In genomic region chr5:139027603-139028002, GRCm38 (mm10) we compare ENCODE assay signal across 10 mouse cellular contexts. TPM values are rescaled to one million over a fixed set of nuclear protein-coding genes. Genes with fewer than 3 reads are reported as not detected.
A peak's percentile ranks its signal among the peaks of the same experiment; 100 is the strongest.
DNase-seq lines count a peak whose midpoint lies in the region; ATAC-seq and TF ChIP-seq lines count a peak whose summit lies in the region.
"Had no signal": no experiment of that assay in that cellular context is flagged by ENCODE, and none has a peak within 500 bp of the region (broad histone marks: within the 10 kb centered on the region; RNA-seq: fewer than 3 reads in every experiment).

No protein-coding gene starts in this region.

- intact Hi-C loops in left cerebral cortex, adult 2 months (cut with DNase I): no loop called here

- TF ChIP-seq CTCF in left cerebral cortex, adult 2 months (IDR thresholded peaks at IDR 0.05): no peak

- no peaks in the 10 kb centered on the region for H3K36me3 ChIP-seq in midbrain, embryonic 10.5 days
- no peaks in the 10 kb centered on the region for H3K36me3 ChIP-seq in midbrain, embryonic 11.5 days (ENCODE audit: control insufficient read depth, insufficient read depth, low read length)
- H3K36me3 ChIP-seq in hindbrain, embryonic 14.5 days (replicated peaks; ENCODE audit: control insufficient read depth, insufficient read depth): no peaks in the 10 kb centered on the region; the same call in 1 of the 2 replicates
- H3K36me3 ChIP-seq: liver, embryonic 12.5 days had no signal

- peak overlapping the region; percentile 34 for H3K27ac ChIP-seq in midbrain, embryonic 10.5 days (replicated peaks)
- H3K27ac ChIP-seq in midbrain, embryonic 11.5 days (ENCODE audit: low read depth, low read length): no peak overlapping the region
- H3K27ac ChIP-seq in hindbrain, embryonic 14.5 days: 0 out of 2 replicates have a peak overlapping the region, but pooled peaks have one; percentile 20
- H3K27ac ChIP-seq in left cerebral cortex, adult 2 months: no peak overlapping the region
- H3K27ac ChIP-seq: heart, adult 2 months; liver, embryonic 12.5 days had no signal

- no peak overlapping the region for H3K4me3 ChIP-seq in midbrain, embryonic 10.5 days
- H3K4me3 ChIP-seq in midbrain, embryonic 11.5 days (ENCODE audit: low read depth, low read length): no peak overlapping the region
- no peak overlapping the region for H3K4me3 ChIP-seq in hindbrain, embryonic 14.5 days (replicated peaks; ENCODE audit: low read length)
- no peak overlapping the region for H3K4me3 ChIP-seq in left cerebral cortex, adult 2 months
- H3K4me3 ChIP-seq: heart, adult 2 months; liver, embryonic 12.5 days had no signal

- no peaks in the 10 kb centered on the region for H3K27me3 ChIP-seq in midbrain, embryonic 10.5 days (ENCODE audit: low read depth, poor library complexity, severe bottlenecking)
- H3K27me3 ChIP-seq in midbrain, embryonic 11.5 days (ENCODE audit: control insufficient read depth, insufficient read depth, low read length): no peaks in the 10 kb centered on the region
- H3K27me3 ChIP-seq in hindbrain, embryonic 14.5 days (ENCODE audit: control insufficient read depth, insufficient read depth, low read length): no peaks in the 10 kb centered on the region
- H3K27me3 ChIP-seq: liver, embryonic 12.5 days had no signal

- H3K4me2 ChIP-seq in midbrain, embryonic 11.5 days: no peak overlapping the region
- no peak overlapping the region for H3K4me2 ChIP-seq in hindbrain, embryonic 14.5 days (replicated peaks)
- H3K4me2 ChIP-seq: liver, embryonic 12.5 days had no signal

- WGBS in midbrain, embryonic 10.5 days: 47% methylated on average over 15 of the region's 15 CpGs
- 43% methylated on average over 15 of the region's 15 CpGs for WGBS in midbrain, embryonic 11.5 days
- WGBS in hindbrain, embryonic 14.5 days: 19% methylated on average over 15 of the region's 15 CpGs

- ATAC-seq in midbrain, embryonic 11.5 days (ENCODE audit: low FRiP score): no peak
- ATAC-seq in hindbrain, embryonic 14.5 days (ENCODE audit: low FRiP score): no peak
- ATAC-seq: liver, embryonic 12.5 days had no signal

- H3K9me3 ChIP-seq in midbrain, embryonic 10.5 days (replicated peaks): no peaks in the 10 kb centered on the region
- no peaks in the 10 kb centered on the region for H3K9me3 ChIP-seq in midbrain, embryonic 11.5 days (ENCODE audit: control insufficient read depth, low read length)
- no peaks in the 10 kb centered on the region for H3K9me3 ChIP-seq in hindbrain, embryonic 14.5 days (ENCODE audit: control insufficient read depth, low read length)
- H3K9me3 ChIP-seq: liver, embryonic 12.5 days had no signal

- DNase-seq in midbrain, embryonic 10.5 days (ENCODE audit: low spot score): no peak
- no peak for DNase-seq in midbrain, embryonic 11.5 days (ENCODE audit: low spot score, missing footprints)
- DNase-seq in hindbrain, embryonic 14.5 days (ENCODE audit: low spot score): no peak
- peak; percentile 34 to 43 for DNase-seq in kidney, postnatal 36 days
- DNase-seq in urinary bladder, postnatal 4 days (ENCODE audit: low spot score in 2 of 2): no peak
- no peak for DNase-seq in gastrocnemius, adult 18-20 months (ENCODE audit: low spot score)
- DNase-seq in left cerebral cortex, adult 2 months (ENCODE audit: extremely low spot score in 1 of 2, low spot score in 2 of 2): no peak
- DNase-seq: cerebellum, adult 11-12 months; heart, adult 2 months had no signal

- no peak overlapping the region for H3K9ac ChIP-seq in midbrain, embryonic 11.5 days (ENCODE audit: low read length)
- H3K9ac ChIP-seq in hindbrain, embryonic 14.5 days: no peak overlapping the region
- H3K9ac ChIP-seq: liver, embryonic 12.5 days had no signal

- peaks cover 14% of the 10 kb centered on the region for H3K4me1 ChIP-seq in midbrain, embryonic 10.5 days
- H3K4me1 ChIP-seq in midbrain, embryonic 11.5 days (ENCODE audit: control insufficient read depth, insufficient read depth, low read length): peaks cover 3% of the 10 kb centered on the region; the same call in 1 of the 2 replicates
- H3K4me1 ChIP-seq in hindbrain, embryonic 14.5 days (replicated peaks; ENCODE audit: control insufficient read depth, insufficient read depth, low read length): no peaks in the 10 kb centered on the region

RNA-seq across cellular contexts. Expression of gene Pdgfa, which starts 30.4 kb away (rescaled TPM):
- polyA plus RNA-seq in midbrain, embryonic 10.5 days (2016; fragmentation: Nextera tagmentation; extraction: Ambion mirVana): 4.8 and 6.8 TPM in 2 replicates
- 3.3 and 3.9 TPM in 2 replicates for polyA plus RNA-seq in midbrain, embryonic 11.5 days (2014; fragmentation: Nextera tagmentation; extraction: Ambion mirVana)
- 24.7 and 30.1 TPM in 2 replicates for polyA plus RNA-seq in hindbrain, embryonic 14.5 days (2014; fragmentation: Nextera tagmentation; extraction: Ambion mirVana)
- 10 to 100 TPM; 18.8 to 22.9 TPM for total RNA-seq in gastrocnemius, adult 18-20 months (2021)
- 10 to 100 TPM; 52.1 to 53.0 TPM for total RNA-seq in left cerebral cortex, adult 2 months (2021)

Comparison
In these comparisons a context has a peak if more than half of its experiments do, and no peak if none do; other contexts are left out.
1. H3K27ac ChIP-seq: peak in midbrain, embryonic 10.5 days (single experiment) and hindbrain, embryonic 14.5 days (single experiment); none in midbrain, embryonic 11.5 days (single experiment) and left cerebral cortex, adult 2 months (single experiment).
2. DNase-seq: peak in kidney, postnatal 36 days (2 of 2); none in midbrain, embryonic 10.5 days (single experiment), midbrain, embryonic 11.5 days (single experiment), hindbrain, embryonic 14.5 days (single experiment), urinary bladder, postnatal 4 days (0 of 2), gastrocnemius, adult 18-20 months (single experiment) and left cerebral cortex, adult 2 months (0 of 2).